Mouse (Mus musculus) E14TG2a.4 (cell line): ENCODE measurements around the gene Slco4a1.

Experiments used
- H3K27me3 ChIP-seq: 2 replicates; pipeline ENCODE4 v1.6.1; 2014; ENCODE audit warnings: low read length, control low read depth; ENCODE audit not compliant: insufficient read depth
- H3K36me3 ChIP-seq: 2 replicates; pipeline ENCODE4 v1.6.1; 2014; ENCODE audit warnings: low read length, control low read depth; ENCODE audit not compliant: insufficient read depth
- H3K4me1 ChIP-seq: replicated peaks from 2 replicates; pipeline ENCODE4 v1.6.1; 2014; ENCODE audit warnings: low read depth, low read length, control low read depth
- H3K4me3 ChIP-seq: replicated peaks from 2 replicates; pipeline ENCODE4 v1.5.1; 2014; ENCODE audit warnings: mild to moderate bottlenecking, low read length
- H3K9me3 ChIP-seq: 2 replicates; pipeline ENCODE4 v1.6.1; 2014; ENCODE audit warnings: low read length, control low read depth
- CTCF ChIP-seq: conservative IDR thresholded peaks from 2 replicates; pipeline ENCODE4 v1.5.1; 2014; ENCODE audit warnings: low read length
- NANOG ChIP-seq: IDR thresholded peaks from 2 replicates; pipeline ENCODE4 v1.6.1; 2014; ENCODE audit warnings: borderline replicate concordance, low read length, mixed read lengths
- POU5F1 ChIP-seq: IDR thresholded peaks from 2 replicates; pipeline ENCODE4 v1.6.1; 2014; ENCODE audit warnings: low read length, borderline replicate concordance

The Slco4a1 gene

GRCm38 (mm10) chr2:180508455-180509115 is 52.5 kb downstream of the Slco4a1 start:
- H3K36me3 ChIP-seq, result no peaks in the 10 kb centered on the region
- H3K4me3 ChIP-seq, result no peak overlapping the region
- H3K9me3 ChIP-seq, result no peaks in the 10 kb centered on the region
- no peak for TF ChIP-seq CTCF
- no peak for TF ChIP-seq NANOG
- TF ChIP-seq POU5F1, result no peak
- peaks cover 3% of the 10 kb centered on the region for H3K4me1 ChIP-seq
- peaks cover 68% of the 10 kb centered on the region for H3K27me3 ChIP-seq

DNA sequence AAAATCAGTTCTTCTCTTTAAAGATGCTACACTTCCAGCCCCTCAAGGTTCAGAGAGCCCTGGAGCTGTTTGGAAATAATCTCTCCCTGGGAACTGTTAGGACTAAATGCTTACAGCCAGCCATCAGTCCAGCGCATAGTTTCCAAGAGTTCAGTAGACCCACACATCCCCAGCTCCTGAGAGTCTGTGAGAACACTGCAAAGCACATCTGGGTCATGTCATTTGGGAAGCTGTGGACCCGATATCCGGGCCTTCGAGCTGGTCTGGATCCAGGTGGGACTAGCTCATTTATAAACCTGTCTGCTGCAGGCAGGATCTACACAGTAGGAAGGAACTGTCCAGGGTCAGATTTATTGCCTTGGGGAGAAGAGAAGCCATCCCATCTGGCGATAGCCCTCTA is 54.8 kb downstream of the Slco4a1 start:
- Histone ChIP-seq H3K9me3 (no peaks in the 10 kb centered on the region), H3K4me1 (peaks cover 15% of the 10 kb centered on the region), H3K27me3 (peaks cover 72% of the 10 kb centered on the region), H3K4me3 (no peak overlapping the region), H3K36me3 (no peaks in the 10 kb centered on the region)
- no peak for TF ChIP-seq POU5F1
- no peak for TF ChIP-seq NANOG
- no peak for TF ChIP-seq CTCF

- TF ChIP-seq CTCF (no peak), NANOG (no peak), POU5F1 (no peak)
- Histone ChIP-seq H3K4me1 (peaks cover 15% of the 10 kb centered on the region), H3K9me3 (no peaks in the 10 kb centered on the region), H3K36me3 (no peaks in the 10 kb centered on the region), H3K27me3 (peaks cover 73% of the 10 kb centered on the region), H3K4me3 (no peak overlapping the region)
Measured at GRCm38 (mm10) chr2:180511875-180512661, 56.0 kb downstream of the Slco4a1 start.

- no peak overlapping the region for H3K4me3 ChIP-seq
- no peak for TF ChIP-seq CTCF
- no peak for TF ChIP-seq NANOG
- no peak for TF ChIP-seq POU5F1
- no peaks in the 10 kb centered on the region for H3K36me3 ChIP-seq
- H3K4me1 ChIP-seq, result peaks cover 15% of the 10 kb centered on the region
- H3K27me3 ChIP-seq, result peaks cover 80% of the 10 kb centered on the region
- no peaks in the 10 kb centered on the region for H3K9me3 ChIP-seq
Measured at GRCm38 (mm10) chr2:180513019-180513418, 57.0 kb downstream of the Slco4a1 start.

DNA sequence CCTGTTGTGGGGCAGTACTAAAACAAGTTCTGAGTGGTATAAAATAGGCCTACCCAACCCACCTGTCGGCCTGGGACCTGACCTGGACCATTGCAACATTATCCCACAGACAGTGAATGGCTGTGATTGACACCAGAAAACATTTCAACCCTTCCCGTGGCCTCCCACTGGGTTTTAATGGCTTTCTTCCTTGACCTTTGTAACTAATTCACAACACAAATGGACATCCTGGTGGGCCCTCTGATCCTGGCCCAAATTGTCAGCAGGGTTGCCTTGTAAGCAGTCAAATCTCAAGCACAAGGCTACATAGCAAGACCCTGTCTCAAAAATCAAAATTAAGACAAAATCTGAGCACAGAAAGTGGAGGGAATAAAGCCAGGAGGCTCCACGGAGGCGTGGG is 57.8 kb downstream of the Slco4a1 start:
- H3K9me3 ChIP-seq, result no peaks in the 10 kb centered on the region

GRCm38 (mm10) chr2:180521437-180522221 is 65.6 kb downstream of the Slco4a1 start:
- peaks cover 7% of the 10 kb centered on the region; the same call in 1 of the 2 replicates for H3K9me3 ChIP-seq
- H3K36me3 ChIP-seq, result no peaks in the 10 kb centered on the region
- TF ChIP-seq CTCF (no peak), POU5F1 (no peak), NANOG (no peak)
- H3K4me3 ChIP-seq, result no peak overlapping the region
- 0 out of 2 replicates have a peak, but pooled peaks cover 3% of the 10 kb centered on the region for H3K4me1 ChIP-seq
- peaks cover 41% of the 10 kb centered on the region for H3K27me3 ChIP-seq

More for the DNA sequence above, 57.8 kb downstream of the Slco4a1 start:
- H3K27me3 ChIP-seq, result peaks cover 79% of the 10 kb centered on the region
- no peak overlapping the region for H3K4me3 ChIP-seq
- no peaks in the 10 kb centered on the region for H3K36me3 ChIP-seq
- peaks cover 15% of the 10 kb centered on the region for H3K4me1 ChIP-seq
- TF ChIP-seq POU5F1, result no peak
- TF ChIP-seq NANOG, result peak; percentile 84
- no peak for TF ChIP-seq CTCF

DNA sequence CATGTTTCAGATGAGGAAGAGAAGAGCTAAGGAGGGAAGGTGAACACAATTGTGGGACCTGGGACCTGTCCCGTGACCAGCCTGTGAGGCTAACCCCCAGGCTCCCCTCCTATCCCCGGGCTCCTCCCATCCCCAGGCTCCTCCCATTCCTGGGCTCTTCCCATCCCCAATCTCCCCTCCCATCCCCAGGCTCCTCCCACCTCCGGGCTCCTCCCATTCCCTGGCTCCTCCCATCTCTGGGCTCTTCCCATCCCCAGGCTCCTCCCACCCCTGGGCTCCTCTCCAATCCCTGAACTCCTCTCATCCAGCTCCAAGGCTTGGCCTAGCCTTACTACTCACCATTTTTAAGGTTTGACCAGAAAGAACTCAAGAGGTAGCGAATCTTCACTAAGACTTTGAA is 66.8 kb downstream of the Slco4a1 start:
- H3K9me3 ChIP-seq, result peaks cover 7% of the 10 kb centered on the region; the same call in 1 of the 2 replicates
- no peak for TF ChIP-seq NANOG
- no peak for TF ChIP-seq CTCF
- no peak for TF ChIP-seq POU5F1

More for the DNA sequence above, 66.8 kb downstream of the Slco4a1 start:
- Histone ChIP-seq H3K27me3 (peaks cover 42% of the 10 kb centered on the region), H3K4me3 (no peak overlapping the region), H3K4me1 (peaks cover 9% of the 10 kb centered on the region), H3K36me3 (no peaks in the 10 kb centered on the region)
